Mouse (Mus musculus) liver, postnatal 0 days (tissue): Measurements from ENCODE around the gene Timm17a. TPM values are rescaled to one million over a fixed set of nuclear protein-coding genes. Genes with fewer than 3 reads are reported as not detected.

ENCODE experiments used
- ATAC-seq: fragments of 200-750 bp; cut with Nextera tagmentation; 2 replicates; pipeline ENCODE4 v1.8.0; 2017; ENCODE audit warnings: mild to moderate bottlenecking, moderate library complexity
- DNase-seq: peaks from one replicate; pipeline ENCODE4 v3.0.0-alpha.2; 2016
- H3K27ac ChIP-seq: fragments of 300-500 bp; sonication (generic); 2 replicates; pipeline ENCODE4 v1.5.1; 2014; ENCODE audit warnings: antibody characterized with exemption, moderate library complexity, mild to moderate bottlenecking, low read depth
- H3K27me3 ChIP-seq: fragments of 300-500 bp; sonication (generic); 2 replicates; pipeline ENCODE4 v1.6.1; 2014; ENCODE audit warnings: low read length, control low read depth, mixed read lengths; ENCODE audit not compliant: insufficient read depth
- H3K36me3 ChIP-seq: fragments of 300-500 bp; sonication (generic); replicated peaks from 2 replicates; pipeline ENCODE4 v1.6.1; 2014; ENCODE audit warnings: mild to moderate bottlenecking, control low read depth, low read length, moderate library complexity, mixed read lengths; ENCODE audit not compliant: insufficient read depth
- H3K4me1 ChIP-seq: fragments of 300-500 bp; sonication (generic); 2 replicates; pipeline ENCODE4 v1.6.1; 2014; ENCODE audit warnings: antibody characterized with exemption, mild to moderate bottlenecking, control low read depth; ENCODE audit not compliant: insufficient read depth
- H3K4me2 ChIP-seq: fragments of 300-500 bp; sonication (generic); 2 replicates; pipeline ENCODE4 v1.6.1; 2014; ENCODE audit warnings: low read depth, mild to moderate bottlenecking, low read length, moderate library complexity, mixed read lengths
- H3K4me3 ChIP-seq: fragments of 300-500 bp; sonication (generic); 2 replicates; pipeline ENCODE4 v1.5.1; 2014; ENCODE audit warnings: low read depth, low read length
- H3K9ac ChIP-seq: fragments of 300-500 bp; sonication (generic); replicated peaks from 2 replicates; pipeline ENCODE4 v1.6.1; 2014; ENCODE audit warnings: mild to moderate bottlenecking, moderate library complexity
- H3K9me3 ChIP-seq: fragments of 300-500 bp; sonication (generic); 2 replicates; pipeline ENCODE4 v1.6.1; 2016; ENCODE audit warnings: mild to moderate bottlenecking, control low read depth, low read length, mixed read lengths
- CTCF ChIP-seq: sonication (generic); IDR thresholded peaks from 2 replicates; pipeline ENCODE4 v1.5.1; 2016; ENCODE audit warnings: antibody characterized with exemption, low read depth
- EP300 ChIP-seq: IDR thresholded peaks from 2 replicates; pipeline ENCODE4 v1.6.1; 2016; ENCODE audit warnings: antibody characterized with exemption, low read depth, mild to moderate bottlenecking
- WGBS: fragments of 180-500 bp; shearing (Covaris S2); extraction: QIAGEN DNeasy Blood & Tissue Kit; methylation state at CpG from one replicate; pipeline ENCODE4 v1.1.7; 2014; ENCODE audit not compliant: insufficient replicate concordance; 5-methylcytosine and 5-hydroxymethylcytosine counted together
- polyA plus RNA-seq: library from polyadenylated mRNA; unstranded; fragments of >200 nt; fragmentation: Nextera tagmentation; extraction: Ambion mirVana; gene quantifications from 2 replicates; pipeline ENCODE4 v1.2.1, GENCODE M21; 2015

Gene Timm17a
- 122 and 124 TPM in 2 replicates for polyA plus RNA-seq

GRCm38 (mm10) chr1:135313284-135314031, at the start of gene Timm17a:
Gene Timm17a (minus strand): TSS chr1:135313778.
- Histone ChIP-seq H3K36me3 (peaks cover 13% of the 10 kb centered on the region), H3K4me1 (peaks cover 15% of the 10 kb centered on the region), H3K9ac (peak within 1 kb of the TSS; percentile 91), H3K4me2 (peak within 1 kb of the TSS; percentile 93), H3K4me3 (peak within 1 kb of the TSS; percentile 72), H3K27ac (peak within 1 kb of the TSS; percentile 79), H3K27me3 (no peaks in the 10 kb centered on the region), H3K9me3 (no peaks in the 10 kb centered on the region)
- TF ChIP-seq EP300 (peak; percentile 40), CTCF (no peak)
- ATAC-seq (peak; percentile 100), DNase-seq (peak; percentile 94)
- WGBS, result under 1% methylated on average over 51 of the region's 51 CpGs

- ATAC-seq (no peak), DNase-seq (no peak)
- no peak overlapping the region for H3K27ac ChIP-seq
- H3K4me3 ChIP-seq, result no peak overlapping the region
- no peak overlapping the region for H3K9ac ChIP-seq
- H3K9me3 ChIP-seq, result no peaks in the 10 kb centered on the region
- no peaks in the 10 kb centered on the region for H3K36me3 ChIP-seq
- no peak overlapping the region for H3K4me2 ChIP-seq
- 0 out of 2 replicates have a peak, but pooled peaks have one; percentile 6 for TF ChIP-seq CTCF
- no peak for TF ChIP-seq EP300
- H3K27me3 ChIP-seq, result no peaks in the 10 kb centered on the region
- no peaks in the 10 kb centered on the region for H3K4me1 ChIP-seq
Observed at GRCm38 (mm10) chr1:135362115-135362514, 48.5 kb upstream of the Timm17a start.

- no peak overlapping the region for H3K9ac ChIP-seq
- no peak overlapping the region for H3K4me2 ChIP-seq
- H3K27me3 ChIP-seq, result no peaks in the 10 kb centered on the region
- ATAC-seq (no peak), DNase-seq (no peak)
- TF ChIP-seq CTCF, result no peak
- TF ChIP-seq EP300, result no peak
- no peaks in the 10 kb centered on the region for H3K36me3 ChIP-seq
- H3K4me1 ChIP-seq, result no peaks in the 10 kb centered on the region
- H3K27ac ChIP-seq, result no peak overlapping the region
- WGBS, result 72% methylated on average over 4 of the region's 4 CpGs
- no peak overlapping the region for H3K4me3 ChIP-seq
- H3K9me3 ChIP-seq, result no peaks in the 10 kb centered on the region
Observed at GRCm38 (mm10) chr1:135361491-135361890, 47.9 kb upstream of the Timm17a start.

DNA sequence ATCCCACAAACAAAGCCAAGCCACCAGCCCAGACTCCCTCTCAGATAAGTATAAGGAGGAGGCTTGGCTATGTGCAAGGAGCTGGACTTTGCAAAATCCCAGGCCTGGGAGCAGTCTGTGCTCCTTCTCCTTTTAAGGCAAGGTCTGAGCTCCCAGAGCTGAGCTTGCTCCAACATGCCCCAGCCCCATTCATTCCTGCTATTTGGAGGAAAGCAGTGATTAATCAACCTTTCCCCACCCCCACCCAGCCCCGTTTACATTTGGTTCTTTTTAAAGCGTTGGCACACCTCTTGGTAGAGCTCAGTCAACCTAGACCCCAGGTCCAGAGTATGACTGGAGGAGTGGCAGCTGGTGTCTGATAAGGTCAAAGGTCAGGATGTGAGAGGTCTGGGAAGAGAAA, 45.5 kb upstream of the Timm17a start:
- no peak overlapping the region for H3K4me3 ChIP-seq
- H3K36me3 ChIP-seq, result no peaks in the 10 kb centered on the region
- no peaks in the 10 kb centered on the region for H3K4me1 ChIP-seq
- H3K27ac ChIP-seq, result no peak overlapping the region
- TF ChIP-seq EP300 (no peak), CTCF (no peak)
- no peak overlapping the region for H3K9ac ChIP-seq
- 33% methylated on average over 2 of the region's 2 CpGs for WGBS
- ATAC-seq, result no peak
- H3K4me2 ChIP-seq, result no peak overlapping the region
- DNase-seq, result no peak
- H3K9me3 ChIP-seq, result no peaks in the 10 kb centered on the region
- no peaks in the 10 kb centered on the region for H3K27me3 ChIP-seq

- Histone ChIP-seq H3K4me1 (no peaks in the 10 kb centered on the region; the same call in 1 of the 2 replicates), H3K4me3 (no peak overlapping the region), H3K4me2 (no peak overlapping the region), H3K36me3 (no peaks in the 10 kb centered on the region), H3K9me3 (no peaks in the 10 kb centered on the region), H3K27ac (no peak overlapping the region), H3K9ac (no peak overlapping the region), H3K27me3 (no peaks in the 10 kb centered on the region)
- no peak for ATAC-seq
- WGBS, result 76% methylated on average over 3 of the region's 3 CpGs
- no peak for DNase-seq
- TF ChIP-seq CTCF, result no peak
- no peak for TF ChIP-seq EP300
Observed at GRCm38 (mm10) chr1:135351953-135352352, 38.4 kb upstream of the Timm17a start.

- WGBS, result 59% methylated on average over 4 of the region's 4 CpGs
- H3K4me3 ChIP-seq, result no peak overlapping the region
- no peak overlapping the region for H3K9ac ChIP-seq
- H3K27ac ChIP-seq, result no peak overlapping the region
- no peaks in the 10 kb centered on the region for H3K27me3 ChIP-seq
- no peaks in the 10 kb centered on the region; the same call in 1 of the 2 replicates for H3K4me1 ChIP-seq
- no peak for DNase-seq
- H3K36me3 ChIP-seq, result no peaks in the 10 kb centered on the region
- no peak for TF ChIP-seq EP300
- no peak for TF ChIP-seq CTCF
- H3K4me2 ChIP-seq, result no peak overlapping the region
- H3K9me3 ChIP-seq, result no peaks in the 10 kb centered on the region
- ATAC-seq, result no peak
Observed at GRCm38 (mm10) chr1:135347498-135348169, 34.1 kb upstream of the Timm17a start.
